Comparison of ENCODE assay signal across 8 mouse cellular contexts in the genomic region with DNA sequence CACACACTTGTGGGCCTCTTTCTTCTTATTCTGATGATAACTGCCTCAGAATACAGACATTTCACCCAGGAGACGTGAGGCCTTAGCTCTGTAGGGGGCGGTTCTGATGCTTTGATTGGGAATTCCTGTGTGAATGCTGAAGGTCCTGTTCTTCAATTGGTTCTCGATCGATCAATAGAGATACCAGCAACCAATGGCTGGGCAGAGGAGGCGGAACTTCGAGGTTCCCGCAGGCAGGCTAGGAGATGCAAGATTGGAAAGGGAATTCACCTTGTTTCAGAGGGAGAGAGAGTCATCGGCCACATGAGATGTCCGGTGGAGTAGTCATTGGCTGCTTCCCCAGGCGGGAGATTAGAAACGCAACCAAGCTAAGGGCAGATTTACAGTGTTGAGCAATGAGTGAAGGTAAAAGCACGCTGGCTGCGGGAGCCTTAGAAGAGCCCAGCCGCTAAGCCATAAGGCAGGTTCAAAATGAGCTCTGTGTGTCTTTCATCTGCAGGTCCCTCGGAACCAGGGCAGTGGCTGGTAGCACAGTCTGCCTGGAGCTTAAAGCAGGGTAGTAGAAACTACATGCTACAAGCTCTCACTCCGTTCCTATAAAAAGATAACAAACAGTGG.
A peak's percentile ranks its signal among the peaks of the same experiment; 100 is the strongest.
DNase-seq lines count a peak whose midpoint lies in the region; ATAC-seq and TF ChIP-seq lines count a peak whose summit lies in the region.

No protein-coding gene starts in this region.

- no peaks in the 10 kb centered on the region for H3K9me3 ChIP-seq in forebrain, embryonic 13.5 days (replicated peaks)
- no peaks in the 10 kb centered on the region for H3K9me3 ChIP-seq in midbrain, postnatal 0 days (ENCODE audit: low read length)

- H3K27ac ChIP-seq in forebrain, embryonic 13.5 days: peak overlapping the region; percentile 25; the same call in 1 of the 2 replicates
- H3K27ac ChIP-seq in left cerebral cortex, adult 2 months: peak overlapping the region; percentile 44; the same call in 1 of the 2 replicates
- H3K27ac ChIP-seq in midbrain, postnatal 0 days (ENCODE audit: low read depth, low read length): peak overlapping the region; percentile 63; the same call in 1 of the 2 replicates
- H3K27ac ChIP-seq in thymus, adult 2 months (ENCODE audit: control insufficient read depth, insufficient read depth, low read length): no peak overlapping the region

- no peak for TF ChIP-seq CTCF in brain, embryonic 14.5 days (IDR thresholded peaks at IDR 0.05; ENCODE audit: borderline replicate concordance, extremely low read depth, insufficient read depth, insufficient read length)
- no peak for TF ChIP-seq CTCF in left cerebral cortex, adult 2 months (IDR thresholded peaks at IDR 0.05)
- TF ChIP-seq CTCF in midbrain, postnatal 0 days (IDR thresholded peaks at IDR 0.05): peak; percentile 52
- no peak for TF ChIP-seq CTCF in thymus, adult 2 months (IDR thresholded peaks at IDR 0.05; ENCODE audit: borderline replicate concordance, control insufficient read depth, extremely low read depth, insufficient read depth, low read length, poor library complexity)

- 12% methylated on average over 16 of the region's 16 CpGs for WGBS in forebrain, embryonic 13.5 days
- WGBS in midbrain, postnatal 0 days: 14% methylated on average over 16 of the region's 16 CpGs
- WGBS in thymus, adult 2 months: 88% methylated on average over 16 of the region's 16 CpGs

- ATAC-seq in forebrain, embryonic 13.5 days: peak; percentile 98
- ATAC-seq in midbrain, postnatal 0 days (ENCODE audit: low FRiP score): peak; percentile 95

- peak overlapping the region; percentile 53 for H3K9ac ChIP-seq in forebrain, embryonic 13.5 days
- H3K9ac ChIP-seq in midbrain, postnatal 0 days (replicated peaks; ENCODE audit: low read length, poor library complexity, severe bottlenecking): 0 out of 2 replicates have a peak overlapping the region, but pooled peaks have one; percentile 33

- peak; percentile 12 to 21 for DNase-seq in adrenal gland, postnatal 36 days
- DNase-seq in adrenal gland, adult 18-20 months (ENCODE audit: low spot score in 2 of 2): no peak
- peak; percentile 97 for DNase-seq in brain, embryonic 14.5 days (ENCODE audit: low read depth)
- DNase-seq in left cerebral cortex, adult 2 months (ENCODE audit: extremely low spot score in 1 of 2, low spot score in 2 of 2): peak in 1 of 2 experiments; percentile 54
- DNase-seq in midbrain, postnatal 0 days (ENCODE audit: low spot score): peak; percentile 93
- no peak for DNase-seq in gastrocnemius, postnatal 14 days
- no peak for DNase-seq in thymus, adult 2 months

- H3K4me3 ChIP-seq in forebrain, embryonic 13.5 days: peak overlapping the region; percentile 42
- no peak overlapping the region for H3K4me3 ChIP-seq in left cerebral cortex, adult 2 months
- H3K4me3 ChIP-seq in midbrain, postnatal 0 days (ENCODE audit: low read depth, low read length): peak overlapping the region; percentile 31
- no peak overlapping the region for H3K4me3 ChIP-seq in thymus, adult 2 months (ENCODE audit: control insufficient read depth, insufficient read depth, low read length)

- no peak for TF ChIP-seq POLR2A in brain, embryonic 14.5 days (IDR thresholded peaks at IDR 0.05; ENCODE audit: borderline replicate concordance, extremely low read depth, insufficient read depth, insufficient read length, poor library complexity, severe bottlenecking)
- no peak for TF ChIP-seq POLR2A in thymus, adult 2 months (IDR thresholded peaks at IDR 0.05; ENCODE audit: control insufficient read depth, extremely low read depth, insufficient read depth, low read length, poor library complexity)

- no peaks in the 10 kb centered on the region for H3K36me3 ChIP-seq in forebrain, embryonic 13.5 days (ENCODE audit: poor library complexity, severe bottlenecking)
- H3K36me3 ChIP-seq in midbrain, postnatal 0 days (ENCODE audit: insufficient read depth, low read length): no peaks in the 10 kb centered on the region
- no peaks in the 10 kb centered on the region for H3K36me3 ChIP-seq in thymus, adult 2 months (ENCODE audit: control insufficient read depth, insufficient read depth, low read length)

- no peaks in the 10 kb centered on the region for H3K27me3 ChIP-seq in forebrain, embryonic 13.5 days
- no peaks in the 10 kb centered on the region for H3K27me3 ChIP-seq in midbrain, postnatal 0 days (ENCODE audit: insufficient read depth, low read length)
- no peaks in the 10 kb centered on the region; the same call in 1 of the 2 replicates for H3K27me3 ChIP-seq in thymus, adult 2 months (ENCODE audit: control insufficient read depth, insufficient read depth, low read length)

- H3K4me1 ChIP-seq in forebrain, embryonic 13.5 days: peaks cover 10% of the 10 kb centered on the region
- H3K4me1 ChIP-seq in midbrain, postnatal 0 days (ENCODE audit: insufficient read depth, low read length): no peaks in the 10 kb centered on the region; the same call in 1 of the 2 replicates
- H3K4me1 ChIP-seq in thymus, adult 2 months (replicated peaks; ENCODE audit: control insufficient read depth, insufficient read depth, low read length): peaks cover 7% of the 10 kb centered on the region

- intact Hi-C loops in left cerebral cortex, adult 2 months (cut with DNase I): no loop called here
- intact Hi-C loops in gastrocnemius, postnatal 14 days (cut with DNase I; ENCODE audit: low total_unique reads): no loop called here

- peak overlapping the region; percentile 59 for H3K4me2 ChIP-seq in forebrain, embryonic 13.5 days
- peak overlapping the region; percentile 49 for H3K4me2 ChIP-seq in midbrain, postnatal 0 days (ENCODE audit: low read depth, low read length, poor library complexity, severe bottlenecking)

Comparison
In these comparisons a context has a peak if more than half of its experiments do, and no peak if none do; other contexts are left out.
1. DNase-seq: peak in adrenal gland, postnatal 36 days (2 of 2), brain, embryonic 14.5 days (single experiment) and midbrain, postnatal 0 days (single experiment); none in adrenal gland, adult 18-20 months (0 of 2), gastrocnemius, postnatal 14 days (single experiment) and thymus, adult 2 months (single experiment).
2. H3K4me3 ChIP-seq: peak in forebrain, embryonic 13.5 days (single experiment) and midbrain, postnatal 0 days (single experiment); none in left cerebral cortex, adult 2 months (single experiment) and thymus, adult 2 months (single experiment).